Mouse (Mus musculus): ENCODE data around the gene 2900026A02Rik.
A peak's percentile ranks its signal among the peaks of the same experiment; 100 is the strongest.

The 2900026A02Rik gene

DNA sequence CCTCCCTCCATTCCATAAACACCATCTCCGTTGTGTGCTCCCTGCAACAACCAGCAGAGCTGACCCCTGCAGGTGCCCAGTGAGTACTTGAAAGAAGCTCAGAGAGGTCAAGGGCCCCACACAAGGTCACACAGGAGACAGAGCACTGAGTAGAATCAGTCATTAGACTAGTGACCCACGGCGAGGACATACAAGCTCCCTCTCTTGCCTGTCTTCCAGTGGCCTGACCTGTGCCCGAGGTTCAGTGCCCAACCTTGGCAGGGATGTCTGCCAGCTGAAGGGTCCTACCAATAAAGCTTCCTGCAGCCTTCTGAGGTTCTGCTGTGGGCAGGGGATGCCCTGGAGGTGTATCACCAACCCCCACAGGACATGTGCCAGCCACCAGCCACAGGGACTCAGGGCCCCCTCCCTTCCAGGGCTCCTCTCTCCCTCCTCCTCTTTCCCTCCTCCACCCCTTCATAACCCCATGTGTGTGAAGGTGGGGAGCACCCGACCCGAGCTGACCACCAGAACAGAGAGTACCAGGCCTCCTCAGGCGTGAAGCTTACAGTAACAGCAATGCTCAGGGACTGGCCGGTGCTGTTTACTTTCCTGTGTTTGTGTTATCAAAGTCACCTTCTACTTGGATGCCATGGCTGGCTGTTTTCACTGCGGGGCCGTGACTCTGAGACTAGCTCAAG is 8.7 kb downstream of the 2900026A02Rik start:
- no peak for DNase-seq (ENCODE audit: low spot score)

DNA sequence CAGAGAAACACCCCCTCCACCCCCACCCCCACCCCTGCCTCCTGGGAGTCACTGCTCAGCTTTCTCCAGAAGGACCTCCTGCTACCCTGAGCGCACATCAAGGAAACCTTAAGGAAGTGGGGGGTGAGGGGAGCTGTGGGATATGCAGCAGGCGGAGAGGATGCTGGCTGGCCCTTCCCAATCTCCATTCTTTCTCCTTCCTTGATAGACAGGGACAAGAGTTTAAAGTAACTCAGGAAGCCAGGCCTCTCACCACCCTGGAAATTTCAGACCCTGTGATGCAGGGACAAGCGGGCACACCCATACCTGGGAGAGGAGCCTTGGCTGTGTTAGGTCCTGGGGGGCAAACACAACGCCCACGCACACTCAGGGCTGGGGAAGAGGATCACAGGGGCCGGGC is 10.7 kb downstream of the 2900026A02Rik start:
- no peak for DNase-seq (ENCODE audit: low spot score)

DNA sequence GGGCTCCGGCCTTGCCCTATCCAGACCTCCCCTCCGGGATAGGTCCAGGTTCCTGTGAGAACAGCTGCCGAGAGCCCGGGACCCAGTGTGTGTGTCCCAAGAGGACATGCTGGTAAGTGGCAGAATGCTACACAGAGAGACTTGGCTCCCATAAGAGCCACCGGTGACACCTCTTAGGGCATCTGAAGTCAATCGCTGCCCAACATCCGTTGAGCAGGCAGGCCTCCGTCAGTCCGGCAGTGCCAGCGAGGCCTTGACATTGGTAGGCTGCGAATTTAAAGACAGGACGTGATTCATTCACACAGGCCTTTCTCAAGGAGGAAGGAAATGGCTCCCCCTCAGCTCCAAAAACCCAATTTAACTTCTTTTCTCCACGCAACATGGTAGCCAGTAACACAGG is 11.1 kb downstream of the 2900026A02Rik start:
- no peak for DNase-seq (ENCODE audit: low spot score)

DNA sequence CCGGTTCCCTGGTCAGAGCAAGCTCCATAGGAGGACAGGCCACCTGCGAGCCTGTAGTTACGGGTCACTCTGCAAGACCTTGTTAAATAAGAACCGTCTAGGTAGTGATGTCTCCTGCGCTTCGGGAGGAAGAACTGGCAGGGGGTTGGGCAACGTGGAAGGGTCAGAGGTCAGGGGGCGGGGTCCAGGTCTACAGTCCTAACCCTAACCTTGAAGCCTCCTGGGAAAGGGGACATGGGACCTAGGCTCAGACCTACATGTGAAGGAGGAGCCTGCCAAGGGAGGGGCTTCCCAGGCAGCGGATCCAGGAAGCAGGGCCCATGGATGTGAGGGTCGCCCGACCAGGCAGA is 11.7 kb downstream of the 2900026A02Rik start:
- no peak for DNase-seq (ENCODE audit: low spot score)

DNA sequence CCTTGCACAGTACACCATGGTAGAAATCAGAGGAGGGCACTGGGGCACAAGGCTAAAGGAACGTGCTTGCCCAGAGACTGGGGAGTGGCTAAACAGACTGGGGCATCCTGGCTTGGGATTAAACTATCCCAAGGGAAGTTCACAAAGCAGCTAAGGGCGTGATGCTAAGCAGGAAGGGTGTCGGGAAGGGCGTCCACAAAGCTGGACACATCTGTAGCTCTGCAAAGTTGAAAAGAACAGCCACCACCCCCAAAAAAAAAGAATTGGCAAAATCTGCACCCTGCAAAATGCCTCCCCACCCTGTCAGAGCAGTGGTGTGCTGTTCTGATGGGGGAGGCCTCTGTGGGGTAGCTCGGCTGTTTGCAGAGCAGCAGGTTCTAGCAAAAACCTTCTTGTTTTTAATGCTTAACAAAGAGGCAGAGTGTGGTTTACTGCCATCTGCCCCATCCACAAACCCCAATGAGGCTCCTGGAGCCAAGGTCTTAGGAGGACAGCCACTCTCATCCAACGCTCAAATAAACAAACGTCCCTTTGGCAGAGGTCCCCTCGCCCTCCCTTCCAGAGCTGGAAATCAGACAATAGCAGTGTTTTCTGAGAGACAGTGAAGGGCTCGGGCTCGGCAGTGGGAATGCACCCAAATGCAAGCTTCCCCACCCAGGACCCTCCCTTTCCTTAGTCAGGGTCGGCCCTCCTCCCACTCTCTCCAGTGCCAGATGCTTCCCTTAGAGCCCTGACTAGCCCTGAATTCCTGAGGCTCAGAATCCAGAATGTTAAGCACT is 12.2 kb downstream of the 2900026A02Rik start:
- DNase-seq (ENCODE audit: low spot score): no peak

DNA sequence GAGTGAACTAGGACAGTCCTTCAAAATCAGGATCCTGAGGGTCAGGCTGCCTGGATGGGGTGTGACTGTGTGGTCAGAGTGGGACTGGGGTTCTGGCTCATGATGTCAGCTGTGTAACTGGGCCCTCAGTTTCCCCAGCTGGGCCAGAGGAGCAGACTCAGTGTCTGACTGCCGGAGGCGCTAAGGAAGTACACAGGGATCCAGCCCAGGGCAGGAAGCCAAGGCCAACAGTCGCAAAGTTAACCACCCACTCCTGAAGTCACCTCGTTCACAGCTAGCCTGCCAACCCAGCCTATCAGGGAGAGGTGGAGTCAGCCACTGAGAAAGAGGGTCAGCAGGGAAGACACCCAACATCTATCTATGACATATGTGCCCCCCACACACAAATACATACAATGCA is 13.0 kb downstream of the 2900026A02Rik start:
- DNase-seq (ENCODE audit: low spot score): no peak

DNA sequence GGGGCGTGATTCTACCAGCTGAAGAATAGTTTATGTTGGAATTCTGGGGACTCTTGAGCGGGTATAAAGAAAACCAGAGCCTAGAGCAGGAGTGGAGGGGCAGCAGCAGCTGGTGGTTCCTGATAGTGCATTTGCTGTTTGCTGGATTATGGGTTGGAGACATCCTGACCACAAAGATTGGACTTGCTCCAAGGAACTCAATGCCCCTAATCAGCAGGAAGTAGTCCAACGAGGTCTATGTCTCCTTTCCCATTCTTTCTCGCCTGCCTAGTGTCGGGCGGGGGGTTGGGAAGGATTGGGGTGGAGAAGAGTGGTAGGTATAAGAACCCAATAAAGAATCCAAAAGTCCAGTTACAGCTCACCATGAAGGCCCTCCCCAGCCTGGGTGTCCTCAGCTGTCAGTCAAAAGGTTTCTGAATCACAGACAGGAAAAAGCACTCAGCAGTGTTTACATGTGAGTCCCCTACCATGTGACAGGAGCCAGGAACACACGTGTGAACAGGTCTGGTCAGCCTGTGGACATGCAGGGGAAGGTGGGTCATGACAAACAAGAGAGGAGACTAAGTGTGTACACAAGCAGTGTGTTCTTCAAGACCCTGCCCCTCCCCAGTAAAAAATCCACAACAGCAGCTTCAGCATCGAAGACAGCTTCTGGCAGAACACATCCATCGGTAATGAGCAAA is 14.2 kb downstream of the 2900026A02Rik start:
- no peak for DNase-seq (ENCODE audit: low spot score)

DNA sequence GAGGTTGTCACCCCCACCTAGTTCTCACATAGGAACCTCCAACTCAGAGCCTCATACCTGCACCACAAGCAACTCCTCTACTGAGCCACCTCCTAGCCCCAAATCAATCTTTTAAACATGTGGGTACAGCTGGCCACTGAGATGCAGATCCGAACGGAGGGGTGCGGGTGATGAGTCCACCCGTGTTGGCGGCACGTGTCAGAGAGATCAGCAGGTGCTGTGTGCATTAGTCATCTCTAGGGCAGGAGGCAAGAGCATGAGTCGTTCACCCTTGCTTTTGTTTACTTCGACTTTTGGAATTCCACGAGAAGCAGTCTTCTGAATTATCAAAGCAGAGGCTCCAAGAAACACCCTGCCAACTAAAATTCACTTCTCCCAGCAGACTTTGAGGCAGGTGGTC is 16.8 kb downstream of the 2900026A02Rik start:
- no peak for DNase-seq (ENCODE audit: low spot score)

DNA sequence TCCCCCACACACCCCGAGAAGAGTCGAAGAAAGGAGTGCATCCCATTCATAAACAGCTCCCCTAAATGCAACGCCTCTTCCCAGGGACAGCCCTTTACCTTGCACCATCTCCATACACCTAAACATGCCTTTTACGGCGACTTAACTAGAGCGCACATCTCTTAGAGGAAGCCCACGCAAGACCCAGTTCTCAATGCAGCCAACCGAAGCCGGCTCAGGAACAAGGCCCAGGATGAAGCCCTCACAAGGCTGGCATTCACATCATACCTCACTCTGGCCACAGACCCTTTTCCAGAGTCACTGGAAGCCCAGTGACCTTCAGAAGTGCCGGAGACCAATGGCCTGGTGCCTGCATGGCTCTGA is 21.3 kb downstream of the 2900026A02Rik start:
- no peak for DNase-seq (ENCODE audit: low spot score)

DNA sequence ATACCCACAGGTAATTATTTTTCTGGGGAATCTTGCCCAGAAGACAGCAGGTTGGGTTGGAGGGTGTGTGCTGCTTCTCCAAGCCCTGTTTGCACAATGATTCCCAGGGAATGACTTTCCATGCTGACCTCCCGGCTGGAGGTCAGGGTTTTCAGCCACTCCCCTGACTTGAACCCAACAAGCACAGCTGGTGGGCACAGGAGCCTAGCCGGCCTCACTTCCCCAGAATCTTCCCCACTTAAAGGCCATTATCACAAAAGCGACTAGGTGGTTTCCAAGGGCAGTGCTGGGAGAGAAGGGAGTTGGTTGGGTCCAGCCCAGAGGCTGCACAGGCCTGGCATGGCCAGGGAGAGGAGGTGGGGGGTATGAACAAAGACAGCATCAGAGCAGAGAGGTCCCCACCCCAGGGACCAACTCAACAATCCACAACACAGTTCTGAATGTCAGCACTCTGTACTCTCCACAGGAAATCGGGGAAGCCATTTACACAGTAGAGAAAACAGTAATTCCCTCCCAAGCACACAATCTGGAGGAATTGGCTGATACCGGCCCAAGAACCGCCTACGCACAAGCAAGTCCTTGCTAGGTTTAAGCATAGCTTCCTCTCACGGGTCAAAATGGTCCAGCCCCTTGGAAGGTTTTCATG is 21.8 kb downstream of the 2900026A02Rik start:
- DNase-seq (ENCODE audit: low spot score): no peak

DNA sequence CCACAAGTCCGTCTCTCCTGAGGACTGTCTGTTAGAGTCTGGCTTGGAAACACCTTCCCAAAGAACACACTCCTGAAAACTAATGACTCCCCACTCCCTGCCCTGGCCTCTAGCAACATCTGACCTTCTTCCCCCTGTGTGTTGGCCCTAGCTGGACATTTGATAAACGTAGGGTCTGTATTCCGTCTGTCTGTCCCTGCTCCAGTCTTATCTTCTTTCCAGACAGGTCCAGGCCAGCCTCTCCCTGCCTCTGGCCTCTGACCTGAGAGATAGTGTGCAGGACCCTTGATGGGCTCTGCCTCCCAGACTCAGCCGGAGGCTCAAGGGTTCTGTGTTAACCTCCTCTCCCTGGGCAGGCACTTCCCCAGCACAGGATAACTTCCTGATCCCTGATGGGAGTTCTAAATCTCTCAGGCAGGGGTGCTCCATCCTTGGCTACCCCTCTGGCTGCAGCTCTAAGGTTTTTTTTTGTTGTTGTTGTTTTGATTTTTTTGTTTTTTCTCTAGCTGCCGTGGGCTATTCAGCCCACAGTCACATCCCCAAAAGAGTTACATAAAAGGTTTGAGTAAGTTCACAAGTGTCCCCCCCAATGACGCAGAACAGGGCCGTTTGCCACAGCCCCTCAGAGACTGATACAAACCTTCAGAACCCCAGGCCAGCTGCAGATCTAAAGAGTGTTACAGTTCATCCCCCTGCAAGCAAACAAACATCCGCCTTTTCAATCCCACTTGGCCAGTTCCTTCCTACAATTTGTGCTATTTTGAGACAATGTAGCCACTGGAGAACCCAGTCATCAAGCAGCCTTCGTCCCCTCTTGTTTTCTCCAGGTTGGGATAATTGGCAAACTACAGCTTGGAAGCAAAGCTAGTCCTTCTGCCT is 23.9 kb downstream of the 2900026A02Rik start:
- DNase-seq (ENCODE audit: low spot score): no peak

DNA sequence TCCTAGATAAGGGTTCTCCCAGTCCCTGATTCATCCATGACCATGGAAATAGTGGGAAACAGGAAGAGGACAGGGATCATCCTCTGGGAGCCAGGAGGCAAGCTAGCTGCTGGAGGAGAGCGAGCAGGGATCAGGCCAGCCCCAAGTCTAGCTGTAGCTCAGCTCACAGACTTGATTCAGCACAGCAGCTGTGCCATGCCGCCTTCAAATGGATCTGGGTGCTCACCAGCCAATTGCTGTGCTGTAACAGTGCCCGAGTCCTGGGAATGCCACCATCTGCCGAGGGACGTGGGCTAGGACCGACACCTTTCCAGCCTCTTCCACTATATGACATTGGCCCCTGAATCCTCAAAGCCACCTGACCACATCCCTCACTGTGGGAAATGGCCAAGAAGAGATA is 25.1 kb downstream of the 2900026A02Rik start:
- no peak for DNase-seq (ENCODE audit: low spot score)

DNA sequence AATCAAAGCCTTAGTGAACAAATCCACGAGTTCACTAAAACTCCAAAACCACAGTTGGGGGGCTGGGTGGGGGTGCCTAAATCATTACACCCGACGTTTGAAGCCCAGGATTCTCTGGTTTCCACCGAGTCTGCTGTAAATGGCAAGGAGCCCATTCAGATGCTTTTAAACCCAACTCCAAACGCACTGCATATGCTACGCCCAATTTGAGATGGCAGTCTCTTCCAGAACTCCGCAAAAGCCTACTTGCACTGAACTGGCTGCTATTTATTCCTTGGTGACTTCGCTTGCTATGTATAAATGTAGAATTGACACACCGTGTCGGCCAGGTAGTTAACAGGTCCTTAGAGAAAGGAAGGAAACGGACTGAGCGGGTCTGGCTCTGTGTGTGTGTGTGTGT is 25.6 kb downstream of the 2900026A02Rik start:
- no peak for DNase-seq (ENCODE audit: low spot score)

DNA sequence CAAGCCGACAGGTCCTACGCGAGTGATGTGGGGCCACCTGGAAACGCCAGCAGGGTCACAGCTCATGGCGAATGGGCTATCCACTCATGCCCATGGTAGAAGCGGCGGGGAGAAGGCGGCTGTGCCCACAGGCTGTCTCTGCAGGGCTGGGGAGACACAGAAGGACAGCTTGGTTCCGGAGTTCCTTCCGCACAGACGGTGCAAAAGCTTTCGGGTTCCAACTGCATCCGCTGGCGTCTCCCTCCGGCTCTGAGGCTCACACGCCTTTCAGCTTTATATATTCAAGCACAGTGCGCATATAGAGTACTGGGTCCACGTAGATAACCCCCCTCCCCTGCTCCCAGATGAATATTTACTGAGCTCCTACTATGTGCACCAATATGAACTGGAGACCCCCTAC is 27.3 kb downstream of the 2900026A02Rik start:
- no peak for DNase-seq (ENCODE audit: low spot score)

DNA sequence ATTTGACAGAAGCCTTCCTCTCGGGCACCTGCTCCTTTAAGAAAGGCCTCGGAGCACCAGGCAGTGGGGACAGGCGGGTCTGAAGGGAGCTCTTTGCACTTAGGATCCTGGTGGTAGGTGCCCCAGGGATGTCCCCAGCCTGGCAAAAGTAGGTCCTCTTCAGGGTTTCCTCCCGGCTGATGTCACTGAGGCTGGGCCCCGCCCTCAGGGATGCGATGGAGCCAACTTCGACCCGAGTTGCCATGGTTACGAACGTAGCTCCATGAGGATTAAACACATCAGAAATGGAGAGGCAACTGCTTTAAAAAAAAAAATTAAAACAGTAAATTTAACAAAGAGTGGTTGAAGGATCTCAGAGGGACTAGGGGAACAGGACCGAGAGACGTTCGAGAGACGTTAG is 29.1 kb downstream of the 2900026A02Rik start:
- no peak for DNase-seq (ENCODE audit: low spot score)

DNA sequence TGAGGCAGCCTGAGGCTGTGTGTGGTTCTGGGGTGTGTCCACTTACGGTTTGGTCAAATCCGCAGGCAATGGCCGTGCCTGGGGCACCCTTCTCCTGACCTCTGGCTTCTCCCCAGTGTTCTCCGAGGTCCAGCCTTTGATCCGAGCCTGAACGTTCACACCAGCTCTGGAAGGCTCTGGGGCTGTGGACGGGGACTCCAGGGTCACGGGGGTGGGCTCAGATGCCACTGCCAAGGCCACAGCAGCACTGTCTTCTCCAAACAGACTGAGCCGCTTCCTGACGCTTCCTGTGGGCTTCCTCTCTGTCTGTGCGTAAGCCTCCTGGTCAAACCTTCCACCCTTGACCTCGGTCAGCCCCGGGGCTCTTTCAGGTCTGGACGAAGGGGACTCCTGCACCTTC is 30.5 kb downstream of the 2900026A02Rik start:
- DNase-seq (ENCODE audit: low spot score): no peak

DNA sequence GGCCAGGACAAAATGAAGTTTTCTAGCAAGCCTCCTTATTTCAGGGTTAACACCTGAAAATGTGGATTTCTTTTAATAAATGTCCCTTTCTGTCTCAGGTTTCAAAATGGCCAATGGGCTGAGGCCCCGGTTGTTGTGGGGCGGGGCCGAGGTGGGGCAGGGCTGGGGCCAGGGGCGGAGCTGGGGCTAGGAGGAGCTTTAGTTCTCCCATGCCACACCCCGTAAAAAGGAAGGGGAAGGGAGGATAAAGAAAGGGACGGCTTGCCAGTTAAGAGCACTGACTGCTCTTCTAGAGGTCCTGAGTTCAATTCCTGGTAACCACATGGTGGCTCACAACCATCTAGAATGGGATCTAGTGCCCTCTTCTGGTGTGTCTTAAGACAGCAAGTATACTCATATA is 39.6 kb downstream of the 2900026A02Rik start:
- no peak for DNase-seq (ENCODE audit: low spot score)

DNA sequence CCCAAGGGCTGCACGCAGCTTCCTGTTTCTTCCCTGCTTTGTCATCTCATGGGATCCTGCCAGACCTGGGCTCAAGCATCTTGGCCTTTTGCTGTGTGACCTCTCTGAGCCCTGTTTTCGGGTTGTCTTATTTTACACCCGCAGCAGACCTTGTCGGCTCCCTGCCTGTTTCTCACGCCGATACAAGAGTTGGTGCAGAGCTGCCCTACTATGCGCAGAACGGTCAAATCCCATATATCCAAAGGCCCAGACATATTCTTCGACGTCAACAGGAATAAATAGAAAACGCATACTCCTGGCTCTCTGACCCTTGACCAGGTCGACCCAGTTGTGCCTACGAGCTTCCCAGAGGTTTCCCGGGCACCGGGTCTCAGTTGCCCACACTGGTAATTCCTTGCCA is 40.3 kb downstream of the 2900026A02Rik start:
- DNase-seq (ENCODE audit: low spot score): no peak

DNA sequence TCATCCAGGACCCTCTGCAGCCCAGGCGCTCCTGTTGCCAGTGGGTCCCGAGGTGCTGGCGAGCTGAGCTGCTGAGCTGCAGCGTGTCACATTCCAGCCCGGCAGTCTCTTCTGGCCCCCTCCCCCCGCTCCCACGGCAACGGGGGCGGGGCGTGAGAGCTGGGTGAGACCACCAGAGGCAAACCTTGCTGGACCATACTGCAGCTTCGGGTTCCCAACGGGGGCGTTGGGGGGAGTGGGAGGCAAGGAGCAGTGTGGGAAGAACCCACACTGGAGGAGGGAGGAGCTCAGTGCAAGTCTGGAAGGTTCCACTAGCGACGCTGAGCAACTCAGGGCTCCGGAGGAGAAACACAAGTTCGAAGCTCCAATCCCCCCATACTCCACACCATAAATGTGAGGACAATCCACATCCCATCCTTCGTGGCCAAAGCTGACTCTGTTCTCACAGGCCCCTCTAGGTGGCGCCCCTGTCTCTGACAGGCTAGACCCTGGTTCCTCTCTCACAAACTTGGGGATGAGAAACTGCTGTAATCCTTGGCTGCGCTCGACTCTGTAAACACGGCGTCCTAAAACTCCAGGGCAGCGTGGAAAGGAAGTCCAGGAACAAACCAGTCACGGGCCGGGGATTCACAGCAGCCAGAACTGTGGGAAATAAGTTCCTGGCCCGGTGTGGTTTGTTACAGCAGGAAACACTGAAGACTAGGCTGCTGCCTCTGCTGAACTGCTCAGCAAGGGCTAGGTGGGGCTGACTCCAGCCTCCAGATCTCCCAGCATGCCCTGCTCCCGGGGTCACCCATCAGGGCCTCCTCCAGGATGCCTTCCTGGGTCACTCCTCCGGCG is 41.0 kb downstream of the 2900026A02Rik start:
- DNase-seq (ENCODE audit: low spot score): peak; percentile 93

DNA sequence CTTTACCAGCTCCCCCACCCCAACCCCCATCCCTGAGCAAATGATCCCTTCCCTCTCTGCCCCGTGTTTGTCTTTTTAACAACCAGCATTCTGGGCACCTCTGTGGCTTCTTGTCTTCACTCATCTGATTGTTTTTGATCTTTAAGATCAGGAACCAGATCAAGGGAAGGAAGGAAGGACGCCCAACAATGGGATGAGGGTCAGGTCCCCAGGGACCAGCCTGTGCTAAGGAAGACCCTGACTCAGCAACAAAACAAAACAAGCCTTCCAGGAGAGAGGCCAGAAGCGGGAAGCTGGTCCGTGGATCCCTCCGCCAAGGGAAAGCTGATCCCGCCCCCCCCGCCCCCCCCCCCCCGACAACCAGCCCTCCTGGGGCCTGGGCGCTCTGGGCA is 41.6 kb downstream of the 2900026A02Rik start:
- peak; percentile 65 for DNase-seq (ENCODE audit: low spot score)

DNA sequence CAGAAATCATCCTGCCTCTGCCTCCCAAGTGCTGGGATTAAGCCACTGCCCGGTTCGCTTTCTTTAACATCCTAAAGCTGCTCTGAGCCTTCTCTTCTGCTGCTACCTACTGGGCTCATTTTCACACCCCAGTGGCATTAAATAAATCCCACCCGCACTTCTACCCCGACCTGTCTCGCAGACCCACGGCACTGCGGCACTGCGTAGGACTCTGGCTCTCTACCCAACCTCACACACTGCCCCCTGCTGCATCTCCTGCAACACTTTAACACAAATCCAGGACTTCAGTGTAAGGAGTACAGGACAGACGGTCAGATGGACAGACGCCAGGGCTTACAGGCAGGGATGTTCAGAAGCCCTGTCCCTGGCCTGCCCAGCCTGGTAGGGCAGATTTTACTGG is 45.1 kb downstream of the 2900026A02Rik start:
- no peak for DNase-seq (ENCODE audit: low spot score)
